14 mouse cellular contexts compared by ENCODE assay signal in genomic region chr19:16511081-16511420, GRCm38 (mm10).
DNase-seq lines count a peak whose midpoint lies in the region; ATAC-seq lines count a peak whose summit lies in the region.
"Had no signal": no experiment of that assay in that cellular context is flagged by ENCODE, and none has a peak within 500 bp of the region (broad histone marks: within the 10 kb centered on the region; RNA-seq: fewer than 3 reads in every experiment).

No protein-coding gene starts in this region.

- peak overlapping the region; percentile 61 for H3K4me2 ChIP-seq in liver, embryonic 12.5 days
- no peak overlapping the region for H3K4me2 ChIP-seq in stomach, embryonic 15.5 days
- H3K4me2 ChIP-seq: heart, embryonic 15.5 days had no signal

- WGBS in heart, embryonic 10.5 days, result 61% methylated on average over 2 of the region's 2 CpGs
- 20% methylated on average over 2 of the region's 2 CpGs for WGBS in liver, embryonic 12.5 days (ENCODE audit: insufficient replicate concordance)
- 45% methylated on average over 2 of the region's 2 CpGs for WGBS in stomach, embryonic 15.5 days

- no peaks in the 10 kb centered on the region for H3K36me3 ChIP-seq in heart, embryonic 10.5 days
- no peaks in the 10 kb centered on the region for H3K36me3 ChIP-seq in liver, embryonic 12.5 days
- no peaks in the 10 kb centered on the region for H3K36me3 ChIP-seq in stomach, embryonic 15.5 days
- H3K36me3 ChIP-seq: heart, embryonic 15.5 days had no signal

- H3K4me1 ChIP-seq in heart, embryonic 10.5 days, result peaks cover 5% of the 10 kb centered on the region
- H3K4me1 ChIP-seq in liver, embryonic 12.5 days, result peaks cover 36% of the 10 kb centered on the region
- H3K4me1 ChIP-seq in stomach, embryonic 15.5 days, result 0 out of 2 replicates have a peak, but pooled peaks cover 3% of the 10 kb centered on the region
- H3K4me1 ChIP-seq: heart, embryonic 15.5 days had no signal

- H3K9ac ChIP-seq in liver, embryonic 12.5 days, result no peak overlapping the region
- H3K9ac ChIP-seq in stomach, embryonic 15.5 days, result no peak overlapping the region
- H3K9ac ChIP-seq: heart, embryonic 15.5 days had no signal

- H3K27ac ChIP-seq in heart, embryonic 10.5 days, result no peak overlapping the region
- H3K27ac ChIP-seq in liver, embryonic 12.5 days, result peak overlapping the region; percentile 80
- no peak overlapping the region for H3K27ac ChIP-seq in stomach, embryonic 15.5 days
- H3K27ac ChIP-seq: heart, embryonic 15.5 days had no signal

- intact Hi-C loops in heart, postnatal 14 days (cut with DNase I), result no loop called here
- intact Hi-C loops in left cerebral cortex, postnatal 4 days (cut with DNase I), result no loop called here

- H3K4me3 ChIP-seq in heart, embryonic 10.5 days, result no peak overlapping the region
- no peak overlapping the region for H3K4me3 ChIP-seq in liver, embryonic 12.5 days
- H3K4me3 ChIP-seq in stomach, embryonic 15.5 days (replicated peaks), result no peak overlapping the region
- H3K4me3 ChIP-seq: heart, embryonic 15.5 days had no signal

- H3K9me3 ChIP-seq in heart, embryonic 10.5 days, result no peaks in the 10 kb centered on the region
- no peaks in the 10 kb centered on the region for H3K9me3 ChIP-seq in liver, embryonic 12.5 days (replicated peaks)
- no peaks in the 10 kb centered on the region for H3K9me3 ChIP-seq in stomach, embryonic 15.5 days
- H3K9me3 ChIP-seq: heart, embryonic 15.5 days had no signal

- no peaks in the 10 kb centered on the region for H3K27me3 ChIP-seq in heart, embryonic 10.5 days (ENCODE audit: insufficient read depth, poor library complexity, severe bottlenecking)
- H3K27me3 ChIP-seq in liver, embryonic 12.5 days (replicated peaks), result no peaks in the 10 kb centered on the region
- H3K27me3 ChIP-seq in stomach, embryonic 15.5 days (replicated peaks), result no peaks in the 10 kb centered on the region
- H3K27me3 ChIP-seq: heart, embryonic 15.5 days had no signal

- peak; percentile 83 for DNase-seq in heart, embryonic 10.5 days (ENCODE audit: low spot score)
- DNase-seq in heart, postnatal 14 days, result no peak
- DNase-seq in c-Kit-positive CD71-positive TER-119-positive erythroid progenitor cells, embryonic 14.5 days (ENCODE audit: low spot score), result peak; percentile 81
- no peak for DNase-seq in left cerebral cortex, postnatal 4 days
- no peak for DNase-seq in cerebellum, postnatal 36 days
- DNase-seq in frontal cortex, postnatal 14 days (ENCODE audit: low spot score in 2 of 2), result no peak
- DNase-seq: adrenal gland, postnatal 36 days; cerebellum, adult 18-20 months; gastrocnemius, postnatal 10 days; layer of hippocampus, postnatal 36 days; thymus, postnatal 4 days had no signal

- peak; percentile 98 for ATAC-seq in liver, embryonic 12.5 days
- ATAC-seq in stomach, embryonic 15.5 days (ENCODE audit: insufficient read depth, low FRiP score, low read depth), result peak; percentile 84; the same call in 1 of the 2 replicates

Comparison
In these comparisons a context has a peak if more than half of its experiments do, and no peak if none do; other contexts are left out.
1. DNase-seq: peak in heart, embryonic 10.5 days (single experiment) and c-Kit-positive CD71-positive TER-119-positive erythroid progenitor cells, embryonic 14.5 days (single experiment); none in heart, postnatal 14 days (0 of 2), left cerebral cortex, postnatal 4 days (single experiment), cerebellum, postnatal 36 days (0 of 2) and frontal cortex, postnatal 14 days (0 of 2).